Mouse (Mus musculus): ENCODE results near the gene Mmel1. TPM values are rescaled to one million over a fixed set of nuclear protein-coding genes. Genes with fewer than 3 reads are reported as not detected.

Mmel1 gene
- polyA plus RNA-seq, 1 experiment: 0.09 TPM

DNA sequence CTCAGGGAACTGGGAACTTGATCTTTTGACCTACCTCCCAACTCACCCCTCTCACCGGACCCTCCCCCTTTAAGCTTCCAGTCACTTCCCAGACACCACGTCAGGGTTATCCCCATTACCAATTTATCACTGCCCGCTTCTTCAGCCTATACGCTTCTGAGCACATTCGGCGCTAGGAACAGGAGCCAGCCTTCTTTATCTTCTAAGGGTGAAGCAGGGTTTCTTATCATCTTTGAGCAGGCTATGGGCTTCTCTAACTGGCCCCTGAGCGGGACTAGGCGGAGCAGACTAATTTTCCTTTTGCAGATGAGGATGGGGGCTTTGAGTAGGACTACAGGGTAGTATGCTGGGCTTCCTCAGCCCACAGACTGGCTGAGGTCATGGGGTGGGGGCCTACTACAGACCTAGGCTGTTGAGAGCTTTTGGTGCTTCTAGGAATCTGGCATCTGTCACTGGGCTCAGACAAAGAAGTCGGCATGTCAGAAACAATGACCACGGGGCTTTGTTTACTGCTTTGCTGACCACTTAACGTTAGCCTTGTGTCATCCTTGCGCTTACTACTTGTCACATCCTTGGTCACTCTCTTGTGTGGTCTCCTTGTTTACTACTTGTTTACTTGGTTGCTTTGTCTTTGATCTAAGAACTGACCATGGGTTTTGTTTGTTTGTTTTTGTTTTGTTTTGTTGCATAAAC lies 59.2 kb downstream of the Mmel1 start, which contains the start of gene Tnfrsf14:
TSS of gene Tnfrsf14 (minus strand) at position 169 of the 693 bp plus-strand sequence.
- DNase-seq: no peak
- Histone ChIP-seq H3K4me1 (ENCODE audit: control insufficient read depth, insufficient read depth, low read length) (peaks cover 6% of the 10 kb centered on the region), H3K4me3 (replicated peaks; ENCODE audit: extremely low read depth, low read depth, low read length) (peak within 1 kb of the TSS; percentile 46)
- TF ChIP-seq CTCF (IDR thresholded peaks at IDR 0.05; ENCODE audit: insufficient read depth, low read length) (no peak), POLR2A (IDR thresholded peaks at IDR 0.05; ENCODE audit: borderline replicate concordance, extremely low read depth, low read depth, low read length) (no peak)
- 29% methylated on average over 12 of the region's 12 CpGs for WGBS

DNA sequence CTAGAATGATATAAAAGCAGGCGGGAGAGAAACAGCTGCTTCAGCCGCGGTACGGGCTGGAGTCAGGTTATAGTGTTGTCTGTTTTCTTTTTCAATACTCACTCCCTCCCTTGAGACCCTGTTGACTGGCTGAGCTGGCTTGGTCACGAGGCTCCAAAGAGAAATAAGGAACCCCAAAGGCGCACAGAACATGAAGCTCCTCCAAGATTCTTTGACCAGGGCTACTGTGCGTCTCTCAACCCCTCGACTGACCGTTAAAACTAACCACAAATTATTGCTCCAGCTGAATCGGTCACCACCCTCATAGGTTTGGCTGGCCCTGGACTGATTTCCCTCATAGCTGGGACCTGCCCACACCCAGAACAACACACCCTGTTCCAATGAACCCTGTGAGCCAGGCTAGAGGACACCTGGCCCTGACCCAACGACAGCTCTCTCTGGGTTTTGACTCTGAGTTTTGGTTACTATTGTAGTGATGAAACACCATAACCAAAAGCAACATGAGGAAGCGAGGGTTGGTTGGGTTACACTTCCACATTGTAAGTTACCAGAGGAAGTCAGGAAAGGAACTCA lies 59.8 kb downstream of the Mmel1 start:
- Histone ChIP-seq H3K4me1 (ENCODE audit: control insufficient read depth, insufficient read depth, low read length) (peaks cover 6% of the 10 kb centered on the region), H3K4me3 (replicated peaks; ENCODE audit: extremely low read depth, low read depth, low read length) (no peak overlapping the region)
- no peak for DNase-seq
- WGBS: 72% methylated on average over 12 of the region's 12 CpGs
- no peak for TF ChIP-seq CTCF (IDR thresholded peaks at IDR 0.05; ENCODE audit: insufficient read depth, low read length)
- TF ChIP-seq POLR2A (IDR thresholded peaks at IDR 0.05; ENCODE audit: borderline replicate concordance, extremely low read depth, low read depth, low read length): no peak

DNA sequence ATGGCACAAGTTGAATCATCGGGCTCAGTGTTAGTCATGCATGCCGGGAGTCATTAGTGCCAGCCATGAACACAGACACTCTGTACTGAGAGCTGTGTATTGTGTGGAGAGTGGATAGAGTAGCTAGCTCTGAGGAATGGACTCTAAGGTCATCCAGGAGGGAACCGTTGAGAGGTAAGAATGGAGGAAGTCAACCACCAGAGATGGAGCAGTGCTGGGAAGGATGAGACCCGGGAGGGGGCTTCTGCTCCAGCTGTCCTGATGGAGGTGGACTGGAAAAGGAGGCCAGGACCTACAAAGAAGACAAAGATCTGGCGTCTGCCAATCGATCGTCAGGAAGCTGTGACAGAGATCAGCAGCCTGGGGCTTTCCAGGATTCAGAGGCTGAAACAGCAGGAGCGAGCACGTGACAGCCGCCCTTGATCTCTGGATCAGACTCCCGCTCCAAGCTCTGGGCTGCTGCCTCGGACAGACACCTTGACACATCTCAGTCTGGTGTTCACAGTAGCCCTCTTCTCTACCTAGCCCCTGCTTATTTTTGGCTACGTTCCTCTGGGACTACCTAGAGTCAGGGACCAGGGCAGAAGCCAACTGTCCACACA lies 64.0 kb downstream of the Mmel1 start:
- no peak for DNase-seq
- peaks cover 4% of the 10 kb centered on the region for H3K4me1 ChIP-seq (ENCODE audit: control insufficient read depth, insufficient read depth, low read length)
- 66% methylated on average over 13 of the region's 13 CpGs for WGBS
- TF ChIP-seq POLR2A (IDR thresholded peaks at IDR 0.05; ENCODE audit: borderline replicate concordance, extremely low read depth, low read depth, low read length) (no peak), CTCF (IDR thresholded peaks at IDR 0.05; ENCODE audit: insufficient read depth, low read length) (no peak)
- H3K4me3 ChIP-seq (replicated peaks; ENCODE audit: extremely low read depth, low read depth, low read length): no peak overlapping the region

DNA sequence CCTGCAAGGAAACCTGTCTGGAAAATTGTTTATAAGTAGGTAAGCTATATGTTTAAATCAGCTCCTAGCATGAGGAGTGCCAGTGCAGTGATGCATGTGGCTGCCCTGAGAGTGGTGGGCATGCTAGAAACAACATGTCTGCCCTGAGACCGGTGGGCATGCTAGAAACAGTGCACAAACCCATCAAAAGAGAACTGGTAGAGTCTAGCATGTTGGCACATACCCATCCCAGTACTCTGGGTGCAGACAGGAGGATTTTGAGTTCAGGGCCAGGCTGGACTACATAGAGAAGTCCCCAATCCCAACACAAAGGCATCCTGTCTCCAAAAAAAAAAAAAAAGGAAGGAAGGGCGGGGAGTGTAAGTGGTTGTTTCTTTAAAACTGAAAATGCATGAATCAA lies 65.4 kb downstream of the Mmel1 start:
- TF ChIP-seq CTCF (IDR thresholded peaks at IDR 0.05; ENCODE audit: insufficient read depth, low read length): no peak
- no peak for TF ChIP-seq POLR2A (IDR thresholded peaks at IDR 0.05; ENCODE audit: borderline replicate concordance, extremely low read depth, low read depth, low read length)
- 71% methylated on average over 2 of the region's 2 CpGs for WGBS
- DNase-seq: no peak
- Histone ChIP-seq H3K4me1 (ENCODE audit: control insufficient read depth, insufficient read depth, low read length) (no peaks in the 10 kb centered on the region), H3K4me3 (replicated peaks; ENCODE audit: extremely low read depth, low read depth, low read length) (no peak overlapping the region)

DNA sequence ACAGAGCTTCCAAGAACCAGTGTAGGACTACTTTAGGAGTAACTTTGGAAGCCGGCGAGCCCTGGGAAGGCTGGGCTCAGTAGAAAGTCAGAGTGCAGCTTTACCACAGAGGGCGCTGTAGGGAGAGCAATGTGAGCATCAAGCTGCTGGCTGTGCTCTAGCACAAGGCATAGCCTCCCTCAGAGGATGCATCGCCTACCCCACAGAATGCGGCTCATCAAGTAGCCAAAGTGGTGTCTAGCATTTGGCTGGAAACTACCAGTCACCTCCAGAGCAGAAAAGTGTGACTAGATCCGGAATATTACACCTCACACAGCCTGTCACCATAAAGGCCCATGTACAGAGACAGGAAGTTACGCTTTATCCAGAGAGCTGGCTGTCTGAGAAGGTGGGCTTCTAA lies 66.4 kb downstream of the Mmel1 start:
- Histone ChIP-seq H3K4me3 (replicated peaks; ENCODE audit: extremely low read depth, low read depth, low read length) (no peak overlapping the region), H3K4me1 (ENCODE audit: control insufficient read depth, insufficient read depth, low read length) (no peaks in the 10 kb centered on the region)
- TF ChIP-seq POLR2A (IDR thresholded peaks at IDR 0.05; ENCODE audit: borderline replicate concordance, extremely low read depth, low read depth, low read length): no peak
- TF ChIP-seq CTCF (IDR thresholded peaks at IDR 0.05; ENCODE audit: insufficient read depth, low read length): no peak
- 84% methylated on average over 7 of the region's 7 CpGs for WGBS
- no peak for DNase-seq

DNA sequence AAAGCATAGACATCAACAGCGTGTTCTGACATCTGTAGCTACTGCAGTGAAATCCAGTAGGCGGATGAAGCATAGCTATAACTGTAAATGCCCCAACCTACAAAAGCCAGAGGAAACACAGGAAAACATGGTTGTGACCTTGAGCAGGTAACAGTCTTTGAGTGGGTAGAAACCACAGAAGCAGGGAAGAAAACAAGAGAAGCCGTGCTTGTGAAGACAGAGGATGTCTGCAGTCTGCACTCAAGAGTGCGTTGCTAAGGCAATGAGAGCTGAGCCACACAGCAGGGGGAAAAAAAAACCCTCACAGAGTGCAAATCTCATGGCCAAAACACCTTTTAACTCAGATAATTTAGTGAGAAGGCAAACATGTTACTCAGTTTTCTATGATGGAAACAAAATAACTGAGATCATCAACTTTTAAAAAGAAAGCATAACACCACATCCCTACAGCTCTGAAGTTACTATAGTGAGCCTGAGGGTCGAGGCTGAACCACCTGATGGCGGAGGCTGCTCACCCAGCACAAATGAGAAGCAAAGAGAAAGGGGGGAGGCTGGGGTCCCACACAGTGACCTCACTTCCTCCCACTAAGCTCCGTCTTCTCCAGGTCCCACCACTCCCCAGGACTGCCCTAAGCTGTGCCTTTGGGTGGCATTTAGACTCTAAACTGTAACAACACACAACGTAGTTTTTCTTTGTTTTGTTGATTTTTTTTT lies 67.3 kb downstream of the Mmel1 start:
- 51% methylated on average over 8 of the region's 8 CpGs for WGBS
- TF ChIP-seq CTCF (IDR thresholded peaks at IDR 0.05; ENCODE audit: insufficient read depth, low read length) (no peak), POLR2A (IDR thresholded peaks at IDR 0.05; ENCODE audit: borderline replicate concordance, extremely low read depth, low read depth, low read length) (no peak)
- DNase-seq: no peak
- Histone ChIP-seq H3K4me1 (ENCODE audit: control insufficient read depth, insufficient read depth, low read length) (no peaks in the 10 kb centered on the region), H3K4me3 (replicated peaks; ENCODE audit: extremely low read depth, low read depth, low read length) (no peak overlapping the region)

DNA sequence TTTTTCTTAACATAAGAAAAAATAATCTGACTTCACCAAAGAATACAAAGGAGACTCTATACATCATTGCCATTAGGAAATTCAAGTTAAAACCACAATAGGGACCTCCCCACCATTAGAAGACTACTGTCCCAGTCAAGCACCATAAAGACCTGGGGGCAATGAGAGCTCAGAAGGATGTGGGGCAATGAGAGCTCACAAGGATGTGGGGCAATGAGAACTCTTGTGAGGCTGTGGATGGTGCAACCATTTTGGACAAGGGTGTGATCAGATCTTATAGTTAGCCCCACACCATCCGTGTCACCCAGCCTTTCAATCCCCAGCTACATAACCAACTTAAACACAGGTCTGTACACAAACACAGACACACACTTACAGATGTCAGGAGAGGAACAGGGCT lies 68.4 kb downstream of the Mmel1 start:
- Histone ChIP-seq H3K4me3 (replicated peaks; ENCODE audit: extremely low read depth, low read depth, low read length) (no peak overlapping the region), H3K4me1 (ENCODE audit: control insufficient read depth, insufficient read depth, low read length) (no peaks in the 10 kb centered on the region)
- TF ChIP-seq CTCF (IDR thresholded peaks at IDR 0.05; ENCODE audit: insufficient read depth, low read length) (no peak), POLR2A (IDR thresholded peaks at IDR 0.05; ENCODE audit: borderline replicate concordance, extremely low read depth, low read depth, low read length) (no peak)
- WGBS: 69% methylated on average over 1 of the region's 1 CpGs
- no peak for DNase-seq

DNA sequence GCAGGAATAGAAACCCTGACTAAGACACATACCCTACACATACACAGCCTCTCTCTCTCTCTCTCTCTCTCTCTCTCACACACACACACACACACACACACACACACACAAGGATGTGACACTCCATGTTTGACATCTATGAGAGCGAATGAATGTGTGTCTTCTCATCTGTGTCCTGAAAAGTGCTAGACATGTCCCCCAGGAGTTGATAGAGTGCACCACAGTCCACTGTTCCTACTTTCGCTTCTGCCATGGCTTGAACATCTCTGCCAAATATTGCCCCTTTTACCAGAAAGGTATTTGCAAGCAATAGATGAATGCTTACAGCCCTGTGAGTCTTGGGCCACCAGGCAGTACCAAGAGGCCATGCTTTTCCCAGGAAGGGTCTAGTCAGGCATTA lies 70.8 kb downstream of the Mmel1 start:
- Histone ChIP-seq H3K4me3 (replicated peaks; ENCODE audit: extremely low read depth, low read depth, low read length) (no peak overlapping the region), H3K4me1 (ENCODE audit: control insufficient read depth, insufficient read depth, low read length) (no peaks in the 10 kb centered on the region)
- TF ChIP-seq CTCF (IDR thresholded peaks at IDR 0.05; ENCODE audit: insufficient read depth, low read length) (no peak), POLR2A (IDR thresholded peaks at IDR 0.05; ENCODE audit: borderline replicate concordance, extremely low read depth, low read depth, low read length) (no peak)
- whole genome bisulfite sequencing: 80% methylated on average over 2 of the region's 2 CpGs
- DNase-seq: no peak

DNA sequence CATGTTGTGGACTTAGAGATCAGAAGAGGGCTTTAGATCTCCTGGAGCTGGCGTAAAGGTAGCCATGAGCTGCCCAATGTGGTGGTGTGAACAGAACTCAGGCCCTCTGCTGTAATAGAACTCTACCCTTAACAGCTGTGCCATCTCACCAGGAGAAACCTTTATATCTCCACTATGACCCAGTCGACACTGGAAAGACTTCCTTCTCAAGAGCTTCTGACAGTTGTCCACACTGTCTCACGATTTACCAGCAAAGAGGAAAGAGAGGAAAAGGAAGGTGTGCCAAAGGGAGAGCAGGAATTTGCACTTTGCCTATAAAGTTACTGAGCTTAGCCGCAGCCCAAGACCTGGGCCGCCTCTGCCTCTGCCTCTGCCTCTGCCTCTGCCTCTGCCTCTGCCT lies 72.4 kb downstream of the Mmel1 start:
- 74% methylated on average over 4 of the region's 5 CpGs for WGBS
- no peak for TF ChIP-seq CTCF (IDR thresholded peaks at IDR 0.05; ENCODE audit: insufficient read depth, low read length)
- no peak for TF ChIP-seq POLR2A (IDR thresholded peaks at IDR 0.05; ENCODE audit: borderline replicate concordance, extremely low read depth, low read depth, low read length)
- DNase-seq: no peak
- Histone ChIP-seq H3K4me1 (ENCODE audit: control insufficient read depth, insufficient read depth, low read length) (0 out of 2 replicates have a peak, but pooled peaks cover 3% of the 10 kb centered on the region), H3K4me3 (replicated peaks; ENCODE audit: extremely low read depth, low read depth, low read length) (no peak overlapping the region)
